Mouse (Mus musculus): ENCODE data around the gene Pde1c.

Pde1c gene

GRCm38 (mm10) chr6:56447917-56448316 lies 121.0 kb downstream of the Pde1c start:
- peak; percentile 17 for DNase-seq (ENCODE audit: inconsistent ontology term)

DNA sequence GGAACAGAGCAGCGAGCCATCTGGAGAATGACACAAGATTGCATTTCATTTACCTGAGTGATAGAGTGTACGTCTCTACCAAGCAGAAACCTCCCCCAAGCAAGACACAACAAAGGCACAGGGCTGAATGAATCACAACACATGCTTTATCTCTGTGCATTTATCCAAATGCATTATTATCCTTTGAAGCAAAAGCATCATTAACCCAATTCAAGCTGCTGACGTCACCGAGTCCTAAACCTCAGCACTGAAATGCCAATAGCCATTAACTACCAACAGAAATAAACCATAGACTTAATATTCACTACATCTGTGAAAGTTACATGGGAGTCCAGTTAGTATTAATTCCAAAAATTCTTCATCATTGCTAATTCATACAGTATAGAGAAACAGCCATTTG lies 127.4 kb downstream of the Pde1c start:
- peak; percentile 58 for DNase-seq (ENCODE audit: inconsistent ontology term)

- DNase-seq (ENCODE audit: inconsistent ontology term) = no peak
These were observed 143.1 kb downstream of the Pde1c start for GRCm38 (mm10) chr6:56425846-56426245.

DNA sequence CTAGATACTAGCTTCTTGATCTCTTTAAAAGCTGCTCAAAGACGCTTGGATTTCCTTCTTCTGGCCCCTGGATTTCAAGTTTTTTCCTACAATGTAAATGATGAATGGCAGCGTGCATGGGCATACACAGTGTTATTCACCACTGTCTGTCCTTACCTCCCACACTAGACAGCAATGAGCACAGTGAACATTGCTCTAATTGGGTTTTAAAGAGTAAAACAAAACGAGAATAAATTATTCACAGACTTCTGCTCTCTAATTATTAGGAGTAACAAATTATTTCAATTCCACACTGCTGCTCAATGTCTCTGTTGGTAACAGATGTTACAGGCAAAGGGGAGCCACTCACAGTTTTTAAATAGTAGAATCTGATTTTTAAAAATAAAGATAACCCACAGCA lies 146.0 kb downstream of the Pde1c start:
- DNase-seq (ENCODE audit: inconsistent ontology term) = peak; percentile 81

- peak; percentile 71 for DNase-seq (ENCODE audit: inconsistent ontology term)
These were observed 152.7 kb downstream of the Pde1c start for GRCm38 (mm10) chr6:56416191-56416590.

DNA sequence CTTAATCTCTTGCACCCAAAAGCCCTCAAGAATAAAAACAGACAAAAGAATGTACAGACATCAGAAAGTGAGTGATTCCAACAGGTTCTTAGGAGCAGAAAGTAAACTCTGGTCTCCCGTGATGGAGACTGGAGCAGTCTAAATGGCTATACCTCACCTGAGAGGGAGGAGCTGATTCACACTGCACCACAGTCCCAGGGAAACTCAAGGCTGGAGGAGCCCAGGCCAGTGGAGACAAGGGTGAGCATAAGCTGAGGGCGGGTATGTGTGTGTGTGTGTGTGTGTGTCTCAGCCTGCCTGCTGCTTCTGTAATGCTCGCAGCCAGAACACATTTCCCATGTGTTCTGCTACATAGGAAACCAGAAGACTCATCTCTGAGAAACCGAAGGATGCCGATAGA lies 179.7 kb downstream of the Pde1c start:
- DNase-seq (ENCODE audit: inconsistent ontology term) = no peak

GRCm38 (mm10) chr6:56376359-56376758 lies 192.5 kb downstream of the Pde1c start:
- DNase-seq (ENCODE audit: inconsistent ontology term) = no peak

DNA sequence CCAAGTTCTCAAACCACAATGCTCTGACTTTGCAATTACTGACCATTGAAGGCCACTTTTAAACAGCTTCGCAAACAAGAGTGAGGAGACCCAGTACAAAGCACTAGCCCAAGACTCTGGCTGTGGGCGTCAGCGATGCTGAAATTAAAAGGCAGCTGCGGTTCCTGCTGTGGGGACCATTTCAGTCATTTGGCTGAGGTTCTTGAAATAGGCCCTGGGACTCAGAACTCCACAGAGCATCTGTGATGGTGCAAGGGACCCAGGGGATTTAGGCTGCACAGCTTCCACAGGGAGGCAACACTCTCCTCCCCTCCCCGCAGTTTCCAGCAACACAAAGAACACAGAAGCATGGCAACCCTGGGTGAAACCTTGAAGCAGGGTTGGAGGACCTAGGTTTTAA lies 194.7 kb downstream of the Pde1c start:
- no peak for DNase-seq (ENCODE audit: inconsistent ontology term)

GRCm38 (mm10) chr6:56373753-56374152 lies 195.2 kb downstream of the Pde1c start:
- DNase-seq (ENCODE audit: inconsistent ontology term) = no peak

GRCm38 (mm10) chr6:56373046-56373751 lies 195.7 kb downstream of the Pde1c start:
- DNase-seq (ENCODE audit: inconsistent ontology term) = peak; percentile 17

GRCm38 (mm10) chr6:56369462-56369861 lies 199.4 kb downstream of the Pde1c start:
- no peak for DNase-seq (ENCODE audit: inconsistent ontology term)

DNA sequence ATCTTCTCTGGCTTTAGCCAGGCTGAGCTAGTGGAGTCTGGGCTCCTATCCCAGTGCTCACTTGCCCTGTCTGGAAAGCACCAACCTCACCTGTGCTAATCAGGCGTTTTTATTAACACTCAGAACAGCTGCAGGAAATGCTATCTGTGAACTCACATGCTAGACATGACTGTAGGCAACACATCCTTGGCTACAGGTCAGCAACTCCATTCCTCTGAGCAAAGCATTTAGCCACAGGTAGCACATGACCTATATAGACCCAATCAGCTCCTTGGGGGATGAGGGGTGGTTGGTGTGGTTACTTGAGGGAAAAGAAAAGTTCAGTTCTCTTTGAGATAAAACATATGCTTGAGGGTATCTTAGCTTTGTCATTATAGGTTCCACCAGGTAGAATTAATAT lies 200.8 kb downstream of the Pde1c start:
- no peak for DNase-seq (ENCODE audit: inconsistent ontology term)

DNA sequence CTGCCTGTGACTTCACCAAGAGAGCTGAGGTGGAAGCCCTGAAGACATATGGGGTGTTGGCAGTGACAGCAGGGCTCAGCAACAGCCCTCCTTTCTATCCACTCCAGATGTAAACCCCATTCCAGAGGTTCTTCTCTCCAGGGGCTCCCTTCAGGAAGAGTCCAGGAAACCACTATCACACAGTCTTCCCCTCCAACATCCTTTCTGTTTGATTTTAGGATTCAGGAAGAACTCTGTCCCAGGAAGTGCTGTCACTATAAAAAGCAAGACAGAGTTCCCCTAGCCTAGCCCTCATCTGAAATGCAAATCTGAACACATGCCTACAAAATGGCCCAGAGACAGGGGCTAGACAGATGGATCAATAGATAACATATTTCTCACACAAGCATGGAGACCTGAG lies 201.6 kb downstream of the Pde1c start:
- no peak for DNase-seq (ENCODE audit: inconsistent ontology term)

- no peak for DNase-seq (ENCODE audit: inconsistent ontology term)
These were observed 206.3 kb downstream of the Pde1c start for GRCm38 (mm10) chr6:56362650-56363049.

DNA sequence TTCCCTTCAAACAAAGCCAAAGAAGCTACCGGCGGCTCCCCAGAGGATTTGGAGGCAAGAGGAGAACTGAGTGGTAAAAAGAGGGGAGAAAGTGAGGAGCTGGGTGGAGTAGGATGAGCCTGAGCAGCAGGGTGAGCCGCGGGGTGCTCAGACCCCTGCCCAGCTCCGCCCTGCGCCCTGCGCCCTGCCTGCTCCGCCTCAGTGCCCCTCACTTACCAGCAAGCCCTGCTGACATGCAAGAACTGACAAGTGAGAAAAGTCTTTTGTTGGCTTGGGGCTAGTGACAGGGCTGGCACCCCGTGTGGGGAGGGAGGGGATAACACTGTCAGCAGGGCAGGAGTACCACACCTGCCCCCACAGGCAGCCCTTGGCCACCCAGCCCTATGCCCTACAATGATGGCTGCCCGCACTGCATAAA lies 206.8 kb downstream of the Pde1c start:
- DNase-seq (ENCODE audit: inconsistent ontology term) = peak; percentile 69

- no peak for DNase-seq (ENCODE audit: inconsistent ontology term)
These were observed 207.4 kb downstream of the Pde1c start for GRCm38 (mm10) chr6:56361348-56362127.

DNA sequence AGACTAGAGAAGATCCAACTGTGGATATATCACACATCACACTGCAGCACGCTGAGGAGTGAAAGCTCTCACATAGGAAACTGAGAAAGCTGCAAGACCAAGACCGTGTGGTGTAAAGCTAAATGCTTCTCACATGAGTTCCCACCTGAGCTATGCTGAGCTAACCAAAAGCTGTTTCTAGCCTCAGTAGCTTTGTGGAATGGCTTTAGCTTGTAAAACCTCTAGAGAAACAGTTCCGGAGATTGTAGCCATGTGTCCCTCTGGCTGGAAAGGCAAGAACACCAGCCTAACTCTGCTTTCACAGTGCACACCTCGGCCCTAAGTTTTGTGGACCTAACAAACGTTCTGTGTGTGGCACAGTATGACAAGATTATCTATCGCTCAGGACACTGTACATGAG lies 208.8 kb downstream of the Pde1c start:
- DNase-seq (ENCODE audit: inconsistent ontology term) = no peak

DNA sequence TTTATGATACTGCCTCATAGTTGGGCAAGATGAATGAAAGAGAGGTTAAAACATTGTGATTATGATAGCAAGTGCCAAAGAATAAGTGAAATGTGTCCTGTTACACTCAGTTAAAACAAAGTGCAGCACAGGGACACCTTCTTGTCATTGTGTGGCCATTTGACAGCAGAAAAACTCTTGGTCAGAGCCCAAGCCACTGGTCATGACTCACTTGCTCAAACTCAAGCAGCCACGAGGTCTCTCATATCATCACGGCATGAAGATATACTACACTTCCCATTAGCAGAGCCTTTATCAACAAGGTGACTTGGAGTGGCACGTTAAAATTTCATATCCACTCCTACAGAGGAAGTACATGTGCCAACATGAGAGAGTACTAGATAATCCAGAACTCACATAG lies 209.8 kb downstream of the Pde1c start:
- no peak for DNase-seq (ENCODE audit: inconsistent ontology term)

DNA sequence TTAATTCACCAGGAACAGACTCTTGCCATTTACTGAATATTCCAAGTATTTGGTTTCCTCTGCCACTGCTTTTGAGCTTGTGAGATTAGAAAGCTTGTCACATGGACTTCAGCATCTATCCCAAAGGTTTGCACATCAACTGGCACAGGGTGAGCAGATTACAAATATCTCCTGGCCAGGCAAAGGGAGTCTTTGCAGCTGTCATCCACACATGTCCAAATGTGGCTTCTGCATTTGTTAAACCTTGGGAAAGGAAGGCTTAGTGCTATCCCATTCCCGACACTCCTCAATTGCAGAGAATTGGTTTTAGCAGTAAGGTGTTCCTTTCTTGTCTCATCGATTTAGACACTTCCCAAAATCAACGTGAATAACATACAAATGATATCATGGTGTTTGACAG lies 221.7 kb downstream of the Pde1c start:
- DNase-seq (ENCODE audit: inconsistent ontology term) = no peak

- no peak for DNase-seq (ENCODE audit: inconsistent ontology term)
These were observed 223.8 kb downstream of the Pde1c start for GRCm38 (mm10) chr6:56345082-56345481.

DNA sequence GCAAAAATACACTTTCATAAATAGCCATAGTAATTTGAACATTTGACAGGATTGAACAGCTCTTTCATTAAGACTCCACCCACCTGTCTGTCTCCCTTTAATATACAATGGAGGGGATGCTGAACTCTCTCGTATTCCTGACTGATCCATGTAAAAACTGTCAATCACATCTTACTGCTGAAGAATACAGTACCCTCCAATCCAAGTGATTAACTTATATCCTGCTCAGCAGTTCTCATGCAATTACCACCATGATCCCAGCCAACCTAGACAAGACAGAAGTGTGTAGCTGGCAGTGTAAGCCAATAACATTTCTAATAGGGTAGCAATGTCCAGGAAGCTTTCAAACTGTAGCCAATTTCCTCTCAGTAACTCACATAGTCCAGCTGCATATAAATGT lies 226.9 kb downstream of the Pde1c start:
- DNase-seq (ENCODE audit: inconsistent ontology term) = no peak

DNA sequence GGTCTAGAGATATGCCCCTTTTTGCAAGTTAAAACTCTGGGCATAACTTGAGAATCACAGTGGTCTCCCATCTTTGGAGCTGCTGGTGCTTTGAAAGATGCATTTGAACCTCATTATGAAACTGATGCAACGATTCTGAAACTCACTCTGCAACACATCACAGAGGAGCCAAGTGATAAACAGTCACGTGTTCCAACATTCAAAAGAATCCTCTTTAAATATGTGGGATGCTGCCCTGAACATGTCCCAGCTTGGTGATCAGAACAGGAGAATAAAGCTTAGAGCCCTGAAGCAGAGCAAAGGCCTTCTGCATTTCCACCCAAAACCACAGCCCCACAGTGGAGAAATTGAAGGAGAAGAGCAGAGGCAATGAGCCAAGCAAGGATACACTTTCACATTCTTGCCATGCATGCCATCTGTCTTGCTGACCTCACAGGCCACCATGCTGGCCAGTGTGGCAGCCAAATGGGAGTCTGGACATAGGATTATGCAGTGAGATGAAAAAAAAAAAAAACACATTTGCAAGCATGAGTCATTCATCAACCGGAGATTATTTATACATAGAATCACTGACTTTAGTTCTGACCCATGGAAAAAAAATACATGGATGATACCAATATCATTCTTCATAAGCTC lies 233.0 kb downstream of the Pde1c start:
- peak; percentile 72 for DNase-seq (ENCODE audit: inconsistent ontology term)

DNA sequence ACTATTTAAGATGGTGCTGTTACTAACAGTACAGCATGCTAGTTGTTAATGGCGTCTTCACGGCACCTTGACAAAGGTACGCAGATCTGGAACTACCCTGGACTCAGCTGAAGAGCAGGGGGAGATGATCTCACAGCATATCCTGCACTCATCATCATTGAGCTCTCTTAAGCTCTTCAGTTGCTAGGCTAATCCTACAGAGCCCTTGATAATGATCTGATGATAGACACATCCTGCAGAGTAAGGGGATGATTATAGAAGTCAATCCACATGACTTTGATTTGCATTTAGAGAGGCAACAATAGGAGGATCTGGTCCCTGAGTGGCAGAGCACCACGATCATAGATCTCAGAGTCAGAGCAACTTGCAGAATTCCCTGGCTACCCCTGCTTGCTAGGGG lies 236.8 kb downstream of the Pde1c start:
- DNase-seq (ENCODE audit: inconsistent ontology term) = no peak
